Mouse (Mus musculus) lung, embryonic 14.5 days (tissue): ENCODE data around the gene Pygl. TPM values are rescaled to one million over a fixed set of nuclear protein-coding genes. Genes with fewer than 3 reads are reported as not detected.

Source experiments
- ATAC-seq: fragments of 200-750 bp; cut with Nextera tagmentation; 2 replicates; pipeline ENCODE4 v1.8.0; 2017; ENCODE audit warnings: mild to moderate bottlenecking, moderate TSS enrichment, moderate library complexity; ENCODE audit not compliant: insufficient read depth
- DNase-seq: peaks from one replicate; pipeline ENCODE4 v3.0.0-alpha.2; 2015
- H3K27ac ChIP-seq: fragments of 300-500 bp; sonication (generic); 2 replicates; pipeline ENCODE4 v1.5.1; 2014; ENCODE audit warnings: low read depth, mild to moderate bottlenecking, moderate library complexity
- H3K27me3 ChIP-seq: fragments of 300-500 bp; sonication (generic); 2 replicates; pipeline ENCODE4 v1.6.1; 2014; ENCODE audit warnings: low read length, control low read depth; ENCODE audit not compliant: insufficient read depth
- H3K36me3 ChIP-seq: fragments of 300-500 bp; sonication (generic); 2 replicates; pipeline ENCODE4 v1.6.1; 2014; ENCODE audit warnings: control low read depth; ENCODE audit not compliant: insufficient read depth
- H3K4me1 ChIP-seq: fragments of 300-500 bp; sonication (generic); 2 replicates; pipeline ENCODE4 v1.6.1; 2014; ENCODE audit warnings: antibody characterized with exemption, control low read depth; ENCODE audit not compliant: insufficient read depth
- H3K4me2 ChIP-seq: fragments of 300-500 bp; sonication (generic); 2 replicates; pipeline ENCODE4 v1.6.1; 2014; ENCODE audit warnings: mild to moderate bottlenecking
- H3K4me3 ChIP-seq: fragments of 300-500 bp; sonication (generic); 2 replicates; pipeline ENCODE4 v1.5.1; 2014; ENCODE audit warnings: low read depth, low read length
- H3K9ac ChIP-seq: fragments of 300-500 bp; sonication (generic); 2 replicates; pipeline ENCODE4 v1.6.1; 2014
- H3K9me3 ChIP-seq: fragments of 300-500 bp; sonication (generic); 2 replicates; pipeline ENCODE4 v1.6.1; 2016; ENCODE audit warnings: low read depth, low read length, control low read depth
- CTCF ChIP-seq: IDR thresholded peaks from 2 replicates; pipeline ENCODE4 v1.5.1; 2016; ENCODE audit warnings: antibody characterized with exemption, low read depth
- WGBS: fragments of 180-500 bp; shearing (Covaris S2); extraction: QIAGEN DNeasy Blood & Tissue Kit; methylation state at CpG from one replicate; pipeline ENCODE4 v1.1.7; 2014; 5-methylcytosine and 5-hydroxymethylcytosine counted together
- polyA plus RNA-seq: library from polyadenylated mRNA; unstranded; fragments of >200 nt; fragmentation: Nextera tagmentation; extraction: Ambion mirVana; gene quantifications from 2 replicates; pipeline ENCODE4 v1.2.1, GENCODE M21; 2014

Gene Pygl
- polyA plus RNA-seq, 1 experiment from 2014 or later: 39.0 TPM

DNA sequence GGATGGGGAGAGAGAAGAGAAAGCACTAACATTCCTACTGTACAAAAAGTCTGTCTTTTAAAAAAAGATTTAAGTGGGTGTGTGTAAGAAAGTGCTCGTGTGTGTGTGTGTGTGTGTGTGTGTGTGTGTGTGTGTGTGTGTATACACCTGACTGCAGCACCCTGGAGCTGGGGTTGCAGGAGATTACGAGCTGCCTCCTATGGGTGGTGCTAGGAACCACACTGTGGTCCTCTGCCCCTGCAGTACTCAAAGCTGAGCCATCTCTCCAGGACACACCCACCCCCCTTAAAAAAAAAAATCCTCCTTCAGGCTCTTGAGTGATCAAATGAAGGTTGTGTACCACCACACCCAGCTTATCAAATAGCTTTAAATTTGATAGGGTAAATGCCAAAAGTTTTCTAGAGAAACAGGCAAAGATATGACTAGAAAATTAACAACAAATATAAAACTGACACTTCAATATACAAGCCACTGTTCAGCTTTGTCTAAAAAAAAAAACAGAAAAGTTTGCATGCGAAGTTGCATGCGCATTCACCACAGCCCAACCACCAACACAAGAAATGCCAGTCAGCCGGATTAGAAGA lies 90.2 kb downstream of the Pygl start:
- no peak for TF ChIP-seq CTCF
- DNase-seq (no peak), ATAC-seq (no peak)
- 79% methylated on average over 5 of the region's 5 CpGs for WGBS
- Histone ChIP-seq H3K4me3 (no peak overlapping the region), H3K27ac (no peak overlapping the region), H3K9ac (no peak overlapping the region), H3K27me3 (no peaks in the 10 kb centered on the region), H3K36me3 (no peaks in the 10 kb centered on the region), H3K9me3 (no peaks in the 10 kb centered on the region), H3K4me1 (peaks cover 9% of the 10 kb centered on the region; the same call in 1 of the 2 replicates), H3K4me2 (no peak overlapping the region)

Other genes starting within 250 kb of the Pygl start
- 11.8 and 12.8 TPM in 2 replicates for gene Sav1, start 244.5 kb downstream of the Pygl start, polyA plus RNA-seq
- 20.8 and 25.1 TPM in 2 replicates for gene Nin, start 117.8 kb downstream of the Pygl start, polyA plus RNA-seq
- 0.12 and 0.24 TPM in 2 replicates for gene Abhd12b, start 77.3 kb downstream of the Pygl start, polyA plus RNA-seq
- 0.47 and 0.59 TPM in 2 replicates for gene Trim9, start 116.1 kb upstream of the Pygl start, polyA plus RNA-seq
- 79.6 and 84.3 TPM in 2 replicates for gene Tmx1, start 221.6 kb upstream of the Pygl start, polyA plus RNA-seq